Mouse (Mus musculus) neural tube, embryonic 12.5 days (tissue): ENCODE results near the gene Trmt61a. TPM values are rescaled to one million over a fixed set of nuclear protein-coding genes. Genes with fewer than 3 reads are reported as not detected.
"Not testable (repeated sequence)": the region's sequence is repeated elsewhere in the genome, so short reads cannot be mapped to it uniquely, and the experiment has no call there.

ENCODE experiments used
- ATAC-seq: fragments of 200-750 bp; cut with Nextera tagmentation; 2 replicates; pipeline ENCODE4 v1.8.0; 2017; ENCODE audit warnings: low read depth, mild to moderate bottlenecking, moderate TSS enrichment, moderate library complexity; ENCODE audit not compliant: low FRiP score
- H3K27ac ChIP-seq: fragments of 300-500 bp; sonication (generic); 2 replicates; pipeline ENCODE4 v1.5.1; 2016
- H3K27me3 ChIP-seq: fragments of 300-500 bp; sonication (generic); replicated peaks from 2 replicates; pipeline ENCODE4 v1.6.1; 2016; ENCODE audit warnings: mild to moderate bottlenecking
- H3K36me3 ChIP-seq: fragments of 300-500 bp; sonication (generic); 2 replicates; pipeline ENCODE4 v1.6.1; 2016; ENCODE audit warnings: mild to moderate bottlenecking
- H3K4me1 ChIP-seq: fragments of 300-500 bp; sonication (generic); 2 replicates; pipeline ENCODE4 v1.6.1; 2016
- H3K4me2 ChIP-seq: fragments of 300-500 bp; sonication (generic); replicated peaks from 2 replicates; pipeline ENCODE4 v1.6.1; 2016; ENCODE audit warnings: mild to moderate bottlenecking
- H3K4me3 ChIP-seq: fragments of 300-500 bp; sonication (generic); 2 replicates; pipeline ENCODE4 v1.5.1; 2016
- H3K9ac ChIP-seq: fragments of 300-500 bp; sonication (generic); 2 replicates; pipeline ENCODE4 v1.6.1; 2016; ENCODE audit warnings: mild to moderate bottlenecking
- H3K9me3 ChIP-seq: fragments of 300-500 bp; sonication (generic); 2 replicates; pipeline ENCODE4 v1.6.1; 2016; ENCODE audit warnings: mild to moderate bottlenecking
- WGBS: fragments of 180-500 bp; shearing (Covaris S2); methylation state at CpG from one replicate; pipeline ENCODE4 v1.1.7; 2016; 5-methylcytosine and 5-hydroxymethylcytosine counted together
- polyA plus RNA-seq: library from polyadenylated mRNA; unstranded; fragments of >200 nt; fragmentation: Nextera tagmentation; extraction: Ambion mirVana; gene quantifications from 2 replicates; pipeline ENCODE4 v1.2.1, GENCODE M21; 2016

The Trmt61a gene
- polyA plus RNA-seq = 12.0 and 12.1 TPM in 2 replicates

GRCm38 (mm10) chr12:111677882-111678669 lies at the start of gene Trmt61a:
TSS of gene Trmt61a (plus strand) at chr12:111678105.
- WGBS = under 1% methylated on average over 51 of the region's 51 CpGs
- H3K4me3 ChIP-seq = peak within 1 kb of the TSS; percentile 89
- H3K4me1 ChIP-seq = peaks cover 30% of the 10 kb centered on the region
- peak within 1 kb of the TSS; percentile 99 for H3K4me2 ChIP-seq
- ATAC-seq = peak; percentile 87
- peak within 1 kb of the TSS; percentile 61 for H3K9ac ChIP-seq
- H3K36me3 ChIP-seq = peaks cover 24% of the 10 kb centered on the region
- no peaks in the 10 kb centered on the region for H3K9me3 ChIP-seq
- peak within 1 kb of the TSS; percentile 83 for H3K27ac ChIP-seq
- H3K27me3 ChIP-seq = peaks cover 5% of the 10 kb centered on the region; the same call in 1 of the 2 replicates

- Histone ChIP-seq H3K27me3 (no peaks in the 10 kb centered on the region), H3K9ac (no peak overlapping the region), H3K9me3 (no peaks in the 10 kb centered on the region), H3K4me1 (no peaks in the 10 kb centered on the region), H3K4me3 (no peak overlapping the region), H3K36me3 (peaks cover 84% of the 10 kb centered on the region), H3K27ac (0 out of 2 replicates have a peak overlapping the region, but pooled peaks have one; percentile 18), H3K4me2 (no peak overlapping the region)
- WGBS = 58% methylated on average over 6 of the region's 6 CpGs
- ATAC-seq = peak; percentile 56; the same call in 1 of the 2 replicates
These were observed 29.8 kb upstream of the Trmt61a start for GRCm38 (mm10) chr12:111648061-111648645.

GRCm38 (mm10) chr12:111652953-111653352 lies 25.0 kb upstream of the Trmt61a start:
- Histone ChIP-seq H3K9me3 (no peaks in the 10 kb centered on the region), H3K4me2 (no peak overlapping the region), H3K36me3 (peaks cover 80% of the 10 kb centered on the region), H3K9ac (no peak overlapping the region), H3K4me3 (no peak overlapping the region), H3K4me1 (no peaks in the 10 kb centered on the region), H3K27me3 (no peaks in the 10 kb centered on the region), H3K27ac (no peak overlapping the region)
- WGBS = 88% methylated on average over 3 of the region's 3 CpGs
- no peak for ATAC-seq

GRCm38 (mm10) chr12:111653434-111653833 lies 24.5 kb upstream of the Trmt61a start:
- ATAC-seq = 0 out of 2 replicates have a peak, but pooled peaks have one; percentile 29
- Histone ChIP-seq H3K27ac (no peak overlapping the region), H3K4me2 (no peak overlapping the region), H3K36me3 (peaks cover 75% of the 10 kb centered on the region), H3K4me3 (no peak overlapping the region), H3K9me3 (no peaks in the 10 kb centered on the region), H3K9ac (no peak overlapping the region), H3K4me1 (no peaks in the 10 kb centered on the region), H3K27me3 (no peaks in the 10 kb centered on the region)
- WGBS = 40% methylated on average over 3 of the region's 3 CpGs

GRCm38 (mm10) chr12:111655695-111656094 lies 22.2 kb upstream of the Trmt61a start:
- no peak overlapping the region for H3K27ac ChIP-seq
- no peaks in the 10 kb centered on the region for H3K9me3 ChIP-seq
- no peak overlapping the region for H3K4me2 ChIP-seq
- ATAC-seq = no peak
- no peak overlapping the region for H3K9ac ChIP-seq
- H3K4me3 ChIP-seq = no peak overlapping the region
- 93% methylated on average over 11 of the region's 11 CpGs for WGBS
- H3K27me3 ChIP-seq = no peaks in the 10 kb centered on the region
- H3K36me3 ChIP-seq = peaks cover 69% of the 10 kb centered on the region
- no peaks in the 10 kb centered on the region for H3K4me1 ChIP-seq

GRCm38 (mm10) chr12:111659331-111659730 lies 18.6 kb upstream of the Trmt61a start:
- no peaks in the 10 kb centered on the region for H3K27me3 ChIP-seq
- H3K27ac ChIP-seq = no peak overlapping the region
- peaks cover 63% of the 10 kb centered on the region for H3K36me3 ChIP-seq
- 94% methylated on average over 4 of the region's 4 CpGs for WGBS
- 0 out of 2 replicates have a peak, but pooled peaks cover 5% of the 10 kb centered on the region for H3K4me1 ChIP-seq
- H3K4me3 ChIP-seq = no peak overlapping the region
- no peak overlapping the region for H3K9ac ChIP-seq
- no peak for ATAC-seq
- H3K4me2 ChIP-seq = no peak overlapping the region
- no peaks in the 10 kb centered on the region for H3K9me3 ChIP-seq

GRCm38 (mm10) chr12:111660628-111661027 lies 17.3 kb upstream of the Trmt61a start:
- H3K27ac ChIP-seq = no peak overlapping the region
- WGBS = 97% methylated on average over 1 of the region's 1 CpGs
- H3K36me3 ChIP-seq = peaks cover 55% of the 10 kb centered on the region

GRCm38 (mm10) chr12:111661554-111661953 lies 16.4 kb upstream of the Trmt61a start:
- H3K27me3 ChIP-seq, H3K4me3 ChIP-seq, H3K9ac ChIP-seq, H3K4me2 ChIP-seq, ATAC-seq, H3K9me3 ChIP-seq, H3K27ac ChIP-seq, H3K4me1 ChIP-seq: not testable (repeated sequence)
- H3K36me3 ChIP-seq = peaks cover 48% of the 10 kb centered on the region
- 96% methylated on average over 11 of the region's 11 CpGs for WGBS

More at GRCm38 (mm10) chr12:111660628-111661027, 17.3 kb upstream of the Trmt61a start:
- ATAC-seq = no peak
- H3K9ac ChIP-seq = no peak overlapping the region
- H3K4me2 ChIP-seq = no peak overlapping the region
- H3K4me3 ChIP-seq = no peak overlapping the region
- no peaks in the 10 kb centered on the region for H3K9me3 ChIP-seq
- no peaks in the 10 kb centered on the region for H3K27me3 ChIP-seq
- 0 out of 2 replicates have a peak, but pooled peaks cover 5% of the 10 kb centered on the region for H3K4me1 ChIP-seq

GRCm38 (mm10) chr12:111663228-111664143 lies 14.4 kb upstream of the Trmt61a start:
- Histone ChIP-seq H3K36me3 (peaks cover 39% of the 10 kb centered on the region), H3K9me3 (no peaks in the 10 kb centered on the region), H3K27me3 (no peaks in the 10 kb centered on the region), H3K9ac (no peak overlapping the region), H3K4me3 (no peak overlapping the region), H3K27ac (no peak overlapping the region), H3K4me1 (peaks cover 6% of the 10 kb centered on the region), H3K4me2 (no peak overlapping the region)
- WGBS = 81% methylated on average over 17 of the region's 17 CpGs
- no peak for ATAC-seq

GRCm38 (mm10) chr12:111664144-111664634 lies 13.7 kb upstream of the Trmt61a start:
- Histone ChIP-seq H3K9me3 (no peaks in the 10 kb centered on the region), H3K4me3 (no peak overlapping the region), H3K27me3 (no peaks in the 10 kb centered on the region), H3K36me3 (peaks cover 40% of the 10 kb centered on the region), H3K4me1 (peaks cover 13% of the 10 kb centered on the region), H3K9ac (no peak overlapping the region), H3K27ac (no peak overlapping the region), H3K4me2 (no peak overlapping the region)
- 53% methylated on average over 6 of the region's 6 CpGs for WGBS
- ATAC-seq = no peak

GRCm38 (mm10) chr12:111665041-111665880 lies 12.6 kb upstream of the Trmt61a start:
- no peaks in the 10 kb centered on the region for H3K27me3 ChIP-seq
- H3K4me2 ChIP-seq = no peak overlapping the region
- 88% methylated on average over 13 of the region's 13 CpGs for WGBS
- H3K9me3 ChIP-seq = no peaks in the 10 kb centered on the region
- H3K27ac ChIP-seq = no peak overlapping the region
- peaks cover 24% of the 10 kb centered on the region for H3K4me1 ChIP-seq
- peaks cover 41% of the 10 kb centered on the region for H3K36me3 ChIP-seq
- no peak for ATAC-seq
- 0 out of 2 replicates have a peak overlapping the region, but pooled peaks have one; percentile 17 for H3K9ac ChIP-seq
- H3K4me3 ChIP-seq = no peak overlapping the region
